Mouse (Mus musculus): Measurements from ENCODE around the gene Mrgbp. TPM values are rescaled to one million over a fixed set of nuclear protein-coding genes. Genes with fewer than 3 reads are reported as not detected.
A peak's percentile ranks its signal among the peaks of the same experiment; 100 is the strongest.

Mrgbp gene
- 25.7 and 32.9 TPM in 2 replicates for polyA plus RNA-seq (2016; fragmentation: Nextera tagmentation; extraction: Ambion mirVana)

GRCm38 (mm10) chr2:180581002-180581401 lies at the start of gene Mrgbp:
Mrgbp (plus strand) TSS chr2:180581304.
- Histone ChIP-seq H3K9me3 (no peaks in the 10 kb centered on the region), H3K27ac (no peak within 1 kb of the TSS), H3K4me3 (no peak within 1 kb of the TSS), H3K36me3 (peaks cover 20% of the 10 kb centered on the region), H3K27me3 (ENCODE audit: insufficient read depth, poor library complexity, severe bottlenecking) (peaks cover 12% of the 10 kb centered on the region; the same call in 1 of the 2 replicates), H3K4me1 (peaks cover 15% of the 10 kb centered on the region)
- no peak for DNase-seq (ENCODE audit: low spot score)
- WGBS = 84% methylated on average over 3 of the region's 3 CpGs

- H3K4me3 ChIP-seq = no peak overlapping the region
- H3K27me3 ChIP-seq (ENCODE audit: insufficient read depth, poor library complexity, severe bottlenecking) = peaks cover 67% of the 10 kb centered on the region
- 69% methylated on average over 7 of the region's 7 CpGs for WGBS
- peaks cover 18% of the 10 kb centered on the region for H3K4me1 ChIP-seq
- no peak overlapping the region for H3K27ac ChIP-seq
- H3K9me3 ChIP-seq = no peaks in the 10 kb centered on the region
- H3K36me3 ChIP-seq = no peaks in the 10 kb centered on the region
- DNase-seq (ENCODE audit: low spot score) = no peak
Measured at GRCm38 (mm10) chr2:180531671-180532385, 49.3 kb upstream of the Mrgbp start.

- Histone ChIP-seq H3K36me3 (no peaks in the 10 kb centered on the region), H3K9me3 (no peaks in the 10 kb centered on the region), H3K4me3 (no peak overlapping the region), H3K4me1 (peaks cover 16% of the 10 kb centered on the region), H3K27ac (no peak overlapping the region), H3K27me3 (ENCODE audit: insufficient read depth, poor library complexity, severe bottlenecking) (peaks cover 61% of the 10 kb centered on the region)
- no peak for DNase-seq (ENCODE audit: low spot score)
- WGBS = 69% methylated on average over 6 of the region's 6 CpGs
Measured at GRCm38 (mm10) chr2:180532386-180532995, 48.6 kb upstream of the Mrgbp start.

- DNase-seq (ENCODE audit: low spot score) = no peak
- Histone ChIP-seq H3K36me3 (no peaks in the 10 kb centered on the region), H3K9me3 (no peaks in the 10 kb centered on the region), H3K27ac (no peak overlapping the region), H3K27me3 (ENCODE audit: insufficient read depth, poor library complexity, severe bottlenecking) (peaks cover 55% of the 10 kb centered on the region), H3K4me3 (no peak overlapping the region), H3K4me1 (peaks cover 9% of the 10 kb centered on the region)
- 66% methylated on average over 4 of the region's 4 CpGs for WGBS
Measured at GRCm38 (mm10) chr2:180533237-180533636, 47.9 kb upstream of the Mrgbp start.

- H3K9me3 ChIP-seq = no peaks in the 10 kb centered on the region
- DNase-seq (ENCODE audit: low spot score) = no peak
- H3K27ac ChIP-seq = no peak overlapping the region
- peaks cover 5% of the 10 kb centered on the region for H3K4me1 ChIP-seq
- no peak overlapping the region for H3K4me3 ChIP-seq
- no peaks in the 10 kb centered on the region for H3K36me3 ChIP-seq
- peaks cover 31% of the 10 kb centered on the region for H3K27me3 ChIP-seq (ENCODE audit: insufficient read depth, poor library complexity, severe bottlenecking)
- WGBS = 80% methylated on average over 2 of the region's 2 CpGs
Measured at GRCm38 (mm10) chr2:180543675-180544074, 37.4 kb upstream of the Mrgbp start.

GRCm38 (mm10) chr2:180545046-180545445 lies 36.1 kb upstream of the Mrgbp start:
- no peak for DNase-seq (ENCODE audit: low spot score)
- H3K4me3 ChIP-seq = no peak overlapping the region
- H3K4me1 ChIP-seq = peaks cover 5% of the 10 kb centered on the region
- H3K9me3 ChIP-seq = no peaks in the 10 kb centered on the region
- H3K36me3 ChIP-seq = no peaks in the 10 kb centered on the region
- no peak overlapping the region for H3K27ac ChIP-seq
- H3K27me3 ChIP-seq (ENCODE audit: insufficient read depth, poor library complexity, severe bottlenecking) = peaks cover 18% of the 10 kb centered on the region; the same call in 1 of the 2 replicates
- WGBS = 78% methylated on average over 18 of the region's 18 CpGs

GRCm38 (mm10) chr2:180547384-180548106 lies 33.6 kb upstream of the Mrgbp start:
- peaks cover 5% of the 10 kb centered on the region for H3K4me1 ChIP-seq
- H3K9me3 ChIP-seq = no peaks in the 10 kb centered on the region
- no peaks in the 10 kb centered on the region for H3K36me3 ChIP-seq
- 0 out of 2 replicates have a peak overlapping the region, but pooled peaks have one; percentile 16 for H3K27ac ChIP-seq
- WGBS = 44% methylated on average over 8 of the region's 8 CpGs
- no peak overlapping the region for H3K4me3 ChIP-seq
- peaks cover 17% of the 10 kb centered on the region; the same call in 1 of the 2 replicates for H3K27me3 ChIP-seq (ENCODE audit: insufficient read depth, poor library complexity, severe bottlenecking)
- no peak for DNase-seq (ENCODE audit: low spot score)

- peaks cover 8% of the 10 kb centered on the region for H3K4me1 ChIP-seq
- no peak overlapping the region for H3K4me3 ChIP-seq
- no peaks in the 10 kb centered on the region for H3K9me3 ChIP-seq
- no peak for DNase-seq (ENCODE audit: low spot score)
- H3K36me3 ChIP-seq = no peaks in the 10 kb centered on the region
- peaks cover 6% of the 10 kb centered on the region; the same call in 1 of the 2 replicates for H3K27me3 ChIP-seq (ENCODE audit: insufficient read depth, poor library complexity, severe bottlenecking)
- WGBS = 70% methylated on average over 3 of the region's 3 CpGs
- H3K27ac ChIP-seq = no peak overlapping the region
Measured at GRCm38 (mm10) chr2:180552340-180552739, 28.8 kb upstream of the Mrgbp start.

- no peaks in the 10 kb centered on the region for H3K9me3 ChIP-seq
- no peaks in the 10 kb centered on the region for H3K36me3 ChIP-seq
- H3K4me1 ChIP-seq = peaks cover 4% of the 10 kb centered on the region; the same call in 1 of the 2 replicates
- H3K27me3 ChIP-seq (ENCODE audit: insufficient read depth, poor library complexity, severe bottlenecking) = peaks cover 6% of the 10 kb centered on the region; the same call in 1 of the 2 replicates
- WGBS = 52% methylated on average over 3 of the region's 3 CpGs
- H3K4me3 ChIP-seq = no peak overlapping the region
- DNase-seq (ENCODE audit: low spot score) = no peak
- H3K27ac ChIP-seq = no peak overlapping the region
Measured at GRCm38 (mm10) chr2:180555219-180555618, 25.9 kb upstream of the Mrgbp start.

GRCm38 (mm10) chr2:180556470-180556869 lies 24.6 kb upstream of the Mrgbp start:
- H3K27me3 ChIP-seq (ENCODE audit: insufficient read depth, poor library complexity, severe bottlenecking) = peaks cover 5% of the 10 kb centered on the region; the same call in 1 of the 2 replicates
- H3K36me3 ChIP-seq = no peaks in the 10 kb centered on the region
- no peaks in the 10 kb centered on the region for H3K9me3 ChIP-seq
- DNase-seq (ENCODE audit: low spot score) = no peak
- peaks cover 4% of the 10 kb centered on the region; the same call in 1 of the 2 replicates for H3K4me1 ChIP-seq
- H3K4me3 ChIP-seq = no peak overlapping the region
- WGBS = 68% methylated on average over 3 of the region's 3 CpGs
- no peak overlapping the region for H3K27ac ChIP-seq

GRCm38 (mm10) chr2:180560245-180560644 lies 20.9 kb upstream of the Mrgbp start:
- 51% methylated on average over 5 of the region's 5 CpGs for WGBS
- H3K4me3 ChIP-seq = no peak overlapping the region
- no peak overlapping the region for H3K27ac ChIP-seq
- H3K27me3 ChIP-seq (ENCODE audit: insufficient read depth, poor library complexity, severe bottlenecking) = peaks cover 23% of the 10 kb centered on the region; the same call in 1 of the 2 replicates
- no peaks in the 10 kb centered on the region for H3K36me3 ChIP-seq
- no peaks in the 10 kb centered on the region for H3K9me3 ChIP-seq
- peaks cover 4% of the 10 kb centered on the region; the same call in 1 of the 2 replicates for H3K4me1 ChIP-seq
- DNase-seq (ENCODE audit: low spot score) = no peak

- no peaks in the 10 kb centered on the region for H3K36me3 ChIP-seq
- H3K4me3 ChIP-seq = no peak overlapping the region
- H3K4me1 ChIP-seq = no peaks in the 10 kb centered on the region
- WGBS = 45% methylated on average over 5 of the region's 5 CpGs
- no peak for DNase-seq (ENCODE audit: low spot score)
- no peak overlapping the region for H3K27ac ChIP-seq
- peaks cover 23% of the 10 kb centered on the region; the same call in 1 of the 2 replicates for H3K27me3 ChIP-seq (ENCODE audit: insufficient read depth, poor library complexity, severe bottlenecking)
- H3K9me3 ChIP-seq = no peaks in the 10 kb centered on the region
Measured at GRCm38 (mm10) chr2:180562146-180562545, 19.0 kb upstream of the Mrgbp start.

- WGBS = 61% methylated on average over 6 of the region's 6 CpGs
- H3K4me3 ChIP-seq = no peak overlapping the region
- H3K4me1 ChIP-seq = no peaks in the 10 kb centered on the region
- DNase-seq (ENCODE audit: low spot score) = no peak
- H3K27me3 ChIP-seq (ENCODE audit: insufficient read depth, poor library complexity, severe bottlenecking) = peaks cover 23% of the 10 kb centered on the region; the same call in 1 of the 2 replicates
- no peak overlapping the region for H3K27ac ChIP-seq
- H3K36me3 ChIP-seq = no peaks in the 10 kb centered on the region
- H3K9me3 ChIP-seq = no peaks in the 10 kb centered on the region
Measured at GRCm38 (mm10) chr2:180563296-180563695, 17.8 kb upstream of the Mrgbp start.

All from heart, embryonic 10.5 days (tissue).